Mouse (Mus musculus) left cerebral cortex, adult 2 months (tissue): ENCODE measurements around the gene Sh3bp2. TPM values are rescaled to one million over a fixed set of nuclear protein-coding genes. Genes with fewer than 3 reads are reported as not detected.
"Not testable (repeated sequence)": the region's sequence is repeated elsewhere in the genome, so short reads cannot be mapped to it uniquely, and the experiment has no call there.

ENCODE experiments used
- DNase-seq, 2 experiments: peaks; one replicate each; pipeline ENCODE4 v3.0.0; 2021 to 2022; ENCODE audit warnings: low spot score in 2 of 2, mixed read lengths in 1 of 2; ENCODE audit errors: extremely low spot score in 1 of 2
- H3K27ac ChIP-seq: fragments of 200-600 bp; 2 replicates; pipeline ENCODE4 v1.8.1; 2022
- H3K4me3 ChIP-seq: fragments of 200-600 bp; 2 replicates; pipeline ENCODE4 v1.8.1; 2022
- CTCF ChIP-seq: fragments of 200-600 bp; IDR thresholded peaks from 2 replicates; pipeline ENCODE4 v1.8.1; 2022; ENCODE audit warnings: antibody characterized with exemption, mild to moderate bottlenecking, moderate library complexity
- intact Hi-C: fragments of 180-260 bp; cut with DNase I; formaldehyde crosslinking; loops from one replicate; pipeline ENCODE4 v1.15.1; 2025
- total RNA-seq, 2 experiments: library from RNA; stranded (reverse); gene quantifications; 2 replicates each; pipeline ENCODE4 v1.2.3; 2021

Gene Sh3bp2
- total RNA-seq, 2 experiments from 2014 or later, result 3.4 to 3.9 TPM

GRCm38 (mm10) chr5:34549483-34550221 lies 24.0 kb downstream of the Sh3bp2 start:
- intact Hi-C loops, result loop anchor here (5.0 kb wide), 1 partner anchor 73 kb away; no protein-coding TSS in a partner anchor
- DNase-seq, result peak in 1 of 2 experiments; percentile 15
- peak overlapping the region; percentile 36; the same call in 1 of the 2 replicates for H3K27ac ChIP-seq
- H3K4me3 ChIP-seq, result peak overlapping the region; percentile 60
- peak; percentile 5; the same call in 1 of the 2 replicates for TF ChIP-seq CTCF

GRCm38 (mm10) chr5:34550251-34550650 lies 24.6 kb downstream of the Sh3bp2 start:
- H3K27ac ChIP-seq, result no peak overlapping the region
- no peak for TF ChIP-seq CTCF
- no peak overlapping the region for H3K4me3 ChIP-seq
- no peak for DNase-seq
- intact Hi-C loops, result no loop called here

DNA sequence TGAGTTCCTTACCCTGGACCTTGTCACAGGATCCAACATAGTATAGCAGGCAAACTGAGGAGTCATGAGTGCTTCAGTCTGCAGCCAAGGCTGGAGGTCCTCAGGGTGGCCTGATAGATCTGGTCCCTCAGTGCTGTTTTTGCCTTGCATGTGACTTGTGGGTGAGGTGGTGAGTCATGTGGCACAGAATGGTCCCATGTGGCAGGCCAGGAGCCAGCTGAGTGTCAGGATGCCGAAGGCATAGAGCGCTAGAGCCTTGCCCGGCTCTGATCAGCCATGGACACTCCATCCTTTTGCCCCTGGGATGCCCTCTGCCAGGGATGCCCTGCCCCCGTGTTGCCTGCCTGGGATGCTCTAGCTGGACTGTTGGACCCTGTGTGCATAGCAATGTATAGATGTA lies 26.2 kb downstream of the Sh3bp2 start:
- Histone ChIP-seq H3K27ac (no peak overlapping the region), H3K4me3 (no peak overlapping the region)
- intact Hi-C loops, result no loop called here
- DNase-seq, result no peak
- TF ChIP-seq CTCF, result no peak

GRCm38 (mm10) chr5:34563854-34564253 lies 38.2 kb downstream of the Sh3bp2 start:
- TF ChIP-seq CTCF, result no peak
- DNase-seq, result no peak
- no peak overlapping the region for H3K4me3 ChIP-seq
- intact Hi-C loops, result no loop called here
- H3K27ac ChIP-seq, result no peak overlapping the region

GRCm38 (mm10) chr5:34564291-34564690 lies 38.7 kb downstream of the Sh3bp2 start:
- Histone ChIP-seq H3K27ac (no peak overlapping the region), H3K4me3 (no peak overlapping the region)
- no peak for TF ChIP-seq CTCF
- no peak for DNase-seq
- intact Hi-C loops, result no loop called here

- TF ChIP-seq CTCF, result no peak
- no peak for DNase-seq
- no peak overlapping the region for H3K4me3 ChIP-seq
- peak overlapping the region; percentile 65 for H3K27ac ChIP-seq
- intact Hi-C loops, result no loop called here
Measured at GRCm38 (mm10) chr5:34565545-34566283, 40.1 kb downstream of the Sh3bp2 start.

DNA sequence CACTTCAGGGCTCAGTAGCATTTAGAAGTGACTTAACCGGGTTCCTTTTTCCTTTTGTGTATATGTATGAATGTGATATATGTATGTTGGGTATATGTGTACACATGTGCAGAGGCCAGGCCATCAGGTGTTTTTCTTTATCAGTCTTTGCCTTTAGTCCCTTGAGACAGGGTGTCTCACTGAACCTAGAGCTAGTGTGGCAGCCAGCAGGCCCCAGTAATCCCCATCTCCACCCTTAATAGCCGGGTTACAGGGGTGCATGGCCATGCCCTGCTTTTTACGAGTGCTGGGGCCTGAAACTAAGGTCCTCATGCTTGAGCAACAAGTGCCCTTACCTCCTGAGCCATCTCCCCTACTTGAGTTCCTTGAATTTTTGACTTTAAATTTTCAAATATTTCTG lies 45.9 kb downstream of the Sh3bp2 start:
- H3K4me3 ChIP-seq, result no peak overlapping the region
- no peak overlapping the region for H3K27ac ChIP-seq
- intact Hi-C loops, result no loop called here
- no peak for TF ChIP-seq CTCF
- DNase-seq, result no peak

DNA sequence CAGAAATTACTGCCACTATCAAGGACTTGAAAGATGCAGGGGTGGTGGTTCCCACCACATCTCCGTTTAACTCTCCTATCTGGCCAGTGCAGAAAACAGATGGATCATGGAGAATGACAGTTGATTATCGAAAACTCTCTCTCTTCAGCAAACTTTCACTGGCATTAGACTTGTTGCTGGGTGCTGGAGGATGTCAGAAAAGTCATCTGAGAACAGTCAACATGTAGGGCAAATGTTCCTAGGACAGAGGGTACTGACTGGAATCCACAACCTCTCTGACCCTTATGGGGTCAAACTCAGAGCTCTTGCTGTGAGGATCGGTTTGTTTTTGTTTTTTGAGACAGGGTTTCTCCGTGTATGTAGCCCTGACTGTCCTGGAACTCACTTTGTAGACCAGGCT lies 46.9 kb downstream of the Sh3bp2 start:
- intact Hi-C loops, DNase-seq, H3K4me3 ChIP-seq: not testable (repeated sequence)
- peak overlapping the region; percentile 98; the same call in 1 of the 2 replicates for H3K27ac ChIP-seq

- Histone ChIP-seq H3K27ac (peak within 1 kb of the TSS; percentile 98), H3K4me3 (peak within 1 kb of the TSS; percentile 97)
- TF ChIP-seq CTCF, result peak; percentile 14
- intact Hi-C loops, result no loop called here
- peak; percentile 97 to 98 for DNase-seq
Measured at GRCm38 (mm10) chr5:34573268-34574221, 47.9 kb downstream of the Sh3bp2 start, which contains the start of gene Add1. Gene Add1, plus strand, starts transcription at chr5:34573664.

DNA sequence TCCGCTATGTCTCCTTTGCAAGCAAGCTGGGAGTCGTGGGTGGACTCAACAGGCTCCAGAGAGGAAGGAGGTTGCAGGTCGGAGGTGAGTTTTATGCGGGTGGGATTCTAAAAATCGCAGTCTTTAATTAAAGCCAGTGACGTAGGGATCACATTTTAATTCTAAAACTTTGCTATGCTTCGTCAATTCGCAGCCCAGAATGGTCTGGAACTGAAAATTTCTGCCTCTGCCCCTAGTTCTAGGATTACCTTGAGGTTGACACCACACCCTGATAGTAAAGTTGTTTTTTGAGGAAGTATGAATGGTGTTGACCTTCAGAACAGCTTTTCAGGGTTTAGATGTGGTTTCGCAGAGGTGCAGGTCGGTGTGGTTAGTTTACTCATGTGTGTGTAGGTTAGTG lies 49.1 kb downstream of the Sh3bp2 start:
- intact Hi-C loops, result no loop called here
- no peak for DNase-seq
- TF ChIP-seq CTCF, result no peak
- peak overlapping the region; percentile 98 for H3K27ac ChIP-seq
- H3K4me3 ChIP-seq, result peak overlapping the region; percentile 97

- no peak for DNase-seq
- H3K4me3 ChIP-seq, result no peak overlapping the region
- no peak overlapping the region for H3K27ac ChIP-seq
- TF ChIP-seq CTCF, result no peak
- intact Hi-C loops, result no loop called here
Measured at GRCm38 (mm10) chr5:34576286-34576685, 50.6 kb downstream of the Sh3bp2 start.
